In genomic region chr1:131903251-131903650, GRCm38 (mm10) we compare ENCODE assay signal across 27 mouse cellular contexts. TPM values are rescaled to one million over a fixed set of nuclear protein-coding genes. Genes with fewer than 3 reads are reported as not detected.
"Had no signal": no experiment of that assay in that cellular context is flagged by ENCODE, and none has a peak within 500 bp of the region (broad histone marks: within the 10 kb centered on the region; RNA-seq: fewer than 3 reads in every experiment).

No protein-coding gene starts in this region.

- H3K36me3 ChIP-seq: heart, embryonic 10.5 days; heart, embryonic 12.5 days; hindbrain, embryonic 10.5 days; hindbrain, embryonic 12.5 days; intestine, embryonic 15.5 days; limb, embryonic 10.5 days; limb, embryonic 12.5 days; liver, embryonic 13.5 days; liver, embryonic 15.5 days had no signal

- H3K27ac ChIP-seq: gastrocnemius, adult 2 months; heart, embryonic 10.5 days; hindbrain, embryonic 10.5 days; hindbrain, embryonic 12.5 days; hindbrain, embryonic 14.5 days; intestine, embryonic 15.5 days; layer of hippocampus, adult 2 months; limb, embryonic 10.5 days; limb, embryonic 12.5 days; liver, embryonic 13.5 days; liver, embryonic 15.5 days had no signal

- H3K4me1 ChIP-seq: heart, embryonic 10.5 days; heart, embryonic 12.5 days; hindbrain, embryonic 10.5 days; hindbrain, embryonic 12.5 days; intestine, embryonic 15.5 days; limb, embryonic 10.5 days; limb, embryonic 12.5 days; liver, embryonic 13.5 days; liver, embryonic 15.5 days had no signal

- DNase-seq: gastrocnemius, adult 2 months; gastrocnemius, postnatal 10 days; gastrocnemius, postnatal 25 days; heart, adult 18-20 months; heart, postnatal 10 days; heart, postnatal 4 days; kidney, adult 18-20 months; kidney, adult 8-10 months; kidney, postnatal 10 days; kidney, postnatal 25 days; kidney, postnatal 4 days; layer of hippocampus, postnatal 36 days; liver; liver, embryonic 13.5 days had no signal

- H3K9me3 ChIP-seq: heart, embryonic 10.5 days; heart, embryonic 12.5 days; hindbrain, embryonic 10.5 days; hindbrain, embryonic 12.5 days; intestine, embryonic 15.5 days; limb, embryonic 10.5 days; limb, embryonic 12.5 days; liver, embryonic 13.5 days; liver, embryonic 15.5 days had no signal

- H3K27me3 ChIP-seq: intestine, embryonic 15.5 days had no signal

- H3K9ac ChIP-seq: heart, embryonic 12.5 days; hindbrain, embryonic 12.5 days; hindbrain, embryonic 14.5 days; intestine, embryonic 15.5 days; limb, embryonic 12.5 days; liver, embryonic 13.5 days; liver, embryonic 15.5 days had no signal

- ATAC-seq: hindbrain, embryonic 16.5 days; inflammation-experienced regulatory T-cells, adult 6 months; intestine, embryonic 15.5 days; intestine, postnatal 0 days had no signal

- H3K4me3 ChIP-seq: gastrocnemius, adult 2 months; heart, embryonic 10.5 days; heart, embryonic 12.5 days; hindbrain, embryonic 10.5 days; hindbrain, embryonic 12.5 days; intestine, embryonic 15.5 days; layer of hippocampus, adult 2 months; limb, embryonic 10.5 days; limb, embryonic 12.5 days; liver, embryonic 13.5 days; liver, embryonic 15.5 days had no signal

RNA-seq across cellular contexts. Expression of gene Slc45a3, which starts 59.5 kb away (rescaled TPM):
- polyA plus RNA-seq: inflammation-experienced regulatory T-cells, adult 6 months had no signal
